Mouse (Mus musculus) neural tube, embryonic 12.5 days (tissue): ENCODE results near the gene Zkscan5. TPM values are rescaled to one million over a fixed set of nuclear protein-coding genes. Genes with fewer than 3 reads are reported as not detected.
A peak's percentile ranks its signal among the peaks of the same experiment; 100 is the strongest.
"Not testable (repeated sequence)": the region's sequence is repeated elsewhere in the genome, so short reads cannot be mapped to it uniquely, and the experiment has no call there.

Experiments used
- ATAC-seq: fragments of 200-750 bp; cut with Nextera tagmentation; 2 replicates; pipeline ENCODE4 v1.8.0; 2017; ENCODE audit warnings: low read depth, mild to moderate bottlenecking, moderate TSS enrichment, moderate library complexity; ENCODE audit not compliant: low FRiP score
- H3K27ac ChIP-seq: fragments of 300-500 bp; sonication (generic); 2 replicates; pipeline ENCODE4 v1.5.1; 2016
- H3K27me3 ChIP-seq: fragments of 300-500 bp; sonication (generic); replicated peaks from 2 replicates; pipeline ENCODE4 v1.6.1; 2016; ENCODE audit warnings: mild to moderate bottlenecking
- H3K36me3 ChIP-seq: fragments of 300-500 bp; sonication (generic); 2 replicates; pipeline ENCODE4 v1.6.1; 2016; ENCODE audit warnings: mild to moderate bottlenecking
- H3K4me1 ChIP-seq: fragments of 300-500 bp; sonication (generic); 2 replicates; pipeline ENCODE4 v1.6.1; 2016
- H3K4me2 ChIP-seq: fragments of 300-500 bp; sonication (generic); replicated peaks from 2 replicates; pipeline ENCODE4 v1.6.1; 2016; ENCODE audit warnings: mild to moderate bottlenecking
- H3K4me3 ChIP-seq: fragments of 300-500 bp; sonication (generic); 2 replicates; pipeline ENCODE4 v1.5.1; 2016
- H3K9ac ChIP-seq: fragments of 300-500 bp; sonication (generic); 2 replicates; pipeline ENCODE4 v1.6.1; 2016; ENCODE audit warnings: mild to moderate bottlenecking
- H3K9me3 ChIP-seq: fragments of 300-500 bp; sonication (generic); 2 replicates; pipeline ENCODE4 v1.6.1; 2016; ENCODE audit warnings: mild to moderate bottlenecking
- WGBS: fragments of 180-500 bp; shearing (Covaris S2); methylation state at CpG from one replicate; pipeline ENCODE4 v1.1.7; 2016; 5-methylcytosine and 5-hydroxymethylcytosine counted together
- polyA plus RNA-seq: library from polyadenylated mRNA; unstranded; fragments of >200 nt; fragmentation: Nextera tagmentation; extraction: Ambion mirVana; gene quantifications from 2 replicates; pipeline ENCODE4 v1.2.1, GENCODE M21; 2016

Zkscan5 gene
- polyA plus RNA-seq, 1 experiment from 2014 or later: 19.2 TPM

GRCm38 (mm10) chr5:145191962-145192361 lies 12.4 kb upstream of the Zkscan5 start, which contains the start of gene Atp5j2:
Atp5j2 (minus strand) TSS chr5:145192062.
- H3K27me3 ChIP-seq: no peaks in the 10 kb centered on the region
- WGBS: 88% methylated on average over 2 of the region's 2 CpGs
- peaks cover 16% of the 10 kb centered on the region for H3K4me1 ChIP-seq
- H3K27ac ChIP-seq: peak within 1 kb of the TSS; percentile 76
- peak within 1 kb of the TSS; percentile 85 for H3K4me2 ChIP-seq
- peak within 1 kb of the TSS; percentile 86 for H3K4me3 ChIP-seq
- H3K9ac ChIP-seq: peak within 1 kb of the TSS; percentile 92
- no peaks in the 10 kb centered on the region for H3K9me3 ChIP-seq
- no peak for ATAC-seq
- H3K36me3 ChIP-seq: peaks cover 34% of the 10 kb centered on the region

GRCm38 (mm10) chr5:145200387-145200786 lies 4.0 kb upstream of the Zkscan5 start:
- Histone ChIP-seq H3K9me3 (no peaks in the 10 kb centered on the region), H3K36me3 (peaks cover 14% of the 10 kb centered on the region), H3K9ac (no peak overlapping the region), H3K27me3 (no peaks in the 10 kb centered on the region), H3K4me3 (0 out of 2 replicates have a peak overlapping the region, but pooled peaks have one; percentile 11), H3K4me2 (peak overlapping the region; percentile 99), H3K4me1 (peaks cover 16% of the 10 kb centered on the region), H3K27ac (no peak overlapping the region)
- no peak for ATAC-seq
- 79% methylated on average over 7 of the region's 7 CpGs for WGBS

- 2% methylated on average over 37 of the region's 37 CpGs for WGBS
- Histone ChIP-seq H3K27ac (no peak within 1 kb of the TSS), H3K9ac (peak within 1 kb of the TSS; percentile 79), H3K4me3 (peak within 1 kb of the TSS; percentile 74), H3K4me1 (peaks cover 20% of the 10 kb centered on the region), H3K27me3 (no peaks in the 10 kb centered on the region), H3K4me2 (peak within 1 kb of the TSS; percentile 99), H3K36me3 (peaks cover 7% of the 10 kb centered on the region; the same call in 1 of the 2 replicates), H3K9me3 (no peaks in the 10 kb centered on the region)
- peak; percentile 11; the same call in 1 of the 2 replicates for ATAC-seq
These were observed 2.9 kb upstream of the Zkscan5 start, which contains the start of gene Zkscan14 for GRCm38 (mm10) chr5:145201321-145201991. Zkscan14 (minus strand) TSS chr5:145201868.

- ATAC-seq: no peak
- 55% methylated on average over 3 of the region's 3 CpGs for WGBS
These were observed 1.9 kb upstream of the Zkscan5 start for GRCm38 (mm10) chr5:145202446-145202845.

GRCm38 (mm10) chr5:145205041-145205440 lies 679 bp downstream of the Zkscan5 start:
- ATAC-seq: no peak
- H3K9me3 ChIP-seq: no peaks in the 10 kb centered on the region
- peak overlapping the region; percentile 62 for H3K4me2 ChIP-seq
- H3K27ac ChIP-seq: no peak overlapping the region
- peaks cover 14% of the 10 kb centered on the region for H3K36me3 ChIP-seq
- no peaks in the 10 kb centered on the region for H3K27me3 ChIP-seq
- H3K9ac ChIP-seq: peak overlapping the region; percentile 29; the same call in 1 of the 2 replicates
- WGBS: 24% methylated on average over 9 of the region's 9 CpGs
- H3K4me1 ChIP-seq: peaks cover 20% of the 10 kb centered on the region
- peak overlapping the region; percentile 55 for H3K4me3 ChIP-seq

More at GRCm38 (mm10) chr5:145202446-145202845, 1.9 kb upstream of the Zkscan5 start:
- Histone ChIP-seq H3K9me3 (no peaks in the 10 kb centered on the region), H3K9ac (no peak overlapping the region), H3K27ac (no peak overlapping the region), H3K4me2 (no peak overlapping the region), H3K27me3 (no peaks in the 10 kb centered on the region), H3K4me3 (no peak overlapping the region), H3K36me3 (peaks cover 8% of the 10 kb centered on the region), H3K4me1 (peaks cover 20% of the 10 kb centered on the region)

- peaks cover 35% of the 10 kb centered on the region for H3K36me3 ChIP-seq
- peaks cover 9% of the 10 kb centered on the region for H3K4me1 ChIP-seq
- H3K27me3 ChIP-seq: no peaks in the 10 kb centered on the region
- H3K9me3 ChIP-seq: no peaks in the 10 kb centered on the region
- H3K4me3 ChIP-seq: no peak overlapping the region
- no peak overlapping the region for H3K9ac ChIP-seq
- WGBS: 96% methylated on average over 6 of the region's 6 CpGs
- no peak for ATAC-seq
- no peak overlapping the region for H3K4me2 ChIP-seq
- no peak overlapping the region for H3K27ac ChIP-seq
These were observed 3.0 kb downstream of the Zkscan5 start for GRCm38 (mm10) chr5:145207385-145207784.

GRCm38 (mm10) chr5:145207954-145208353 lies 3.6 kb downstream of the Zkscan5 start:
- Histone ChIP-seq H3K27ac (no peak overlapping the region), H3K4me1 (peaks cover 9% of the 10 kb centered on the region), H3K9me3 (no peaks in the 10 kb centered on the region), H3K36me3 (peaks cover 40% of the 10 kb centered on the region), H3K4me2 (no peak overlapping the region), H3K27me3 (no peaks in the 10 kb centered on the region), H3K4me3 (no peak overlapping the region), H3K9ac (no peak overlapping the region)
- no peak for ATAC-seq
- WGBS: 89% methylated on average over 6 of the region's 6 CpGs

- ATAC-seq, H3K4me3 ChIP-seq, H3K4me1 ChIP-seq, H3K27ac ChIP-seq, H3K9ac ChIP-seq, H3K4me2 ChIP-seq, H3K27me3 ChIP-seq, H3K9me3 ChIP-seq: not testable (repeated sequence)
- 45% methylated on average over 11 of the region's 11 CpGs for WGBS
- H3K36me3 ChIP-seq: peaks cover 44% of the 10 kb centered on the region
These were observed 4.0 kb downstream of the Zkscan5 start for GRCm38 (mm10) chr5:145208391-145208790.

GRCm38 (mm10) chr5:145211340-145211739 lies 7.0 kb downstream of the Zkscan5 start:
- Histone ChIP-seq H3K27ac (no peak overlapping the region), H3K36me3 (peaks cover 60% of the 10 kb centered on the region), H3K9ac (no peak overlapping the region), H3K27me3 (no peaks in the 10 kb centered on the region), H3K4me3 (no peak overlapping the region), H3K9me3 (no peaks in the 10 kb centered on the region), H3K4me1 (no peaks in the 10 kb centered on the region), H3K4me2 (no peak overlapping the region)
- WGBS: 93% methylated on average over 4 of the region's 4 CpGs
- no peak for ATAC-seq

GRCm38 (mm10) chr5:145212216-145212615 lies 7.9 kb downstream of the Zkscan5 start:
- 96% methylated on average over 4 of the region's 4 CpGs for WGBS
- no peaks in the 10 kb centered on the region for H3K4me1 ChIP-seq
- no peaks in the 10 kb centered on the region for H3K27me3 ChIP-seq
- H3K4me3 ChIP-seq: no peak overlapping the region
- H3K9me3 ChIP-seq: no peaks in the 10 kb centered on the region
- H3K4me2 ChIP-seq: no peak overlapping the region
- peaks cover 60% of the 10 kb centered on the region for H3K36me3 ChIP-seq
- ATAC-seq: no peak
- no peak overlapping the region for H3K9ac ChIP-seq
- H3K27ac ChIP-seq: no peak overlapping the region

GRCm38 (mm10) chr5:145213505-145213904 lies 9.1 kb downstream of the Zkscan5 start:
- ATAC-seq: no peak
- 93% methylated on average over 3 of the region's 3 CpGs for WGBS
- Histone ChIP-seq H3K4me3 (no peak overlapping the region), H3K4me1 (no peaks in the 10 kb centered on the region), H3K9me3 (no peaks in the 10 kb centered on the region), H3K27ac (no peak overlapping the region), H3K27me3 (no peaks in the 10 kb centered on the region), H3K36me3 (peaks cover 61% of the 10 kb centered on the region), H3K4me2 (no peak overlapping the region), H3K9ac (no peak overlapping the region)

- Histone ChIP-seq H3K4me1 (no peaks in the 10 kb centered on the region), H3K9ac (no peak overlapping the region), H3K9me3 (no peaks in the 10 kb centered on the region), H3K4me3 (no peak overlapping the region), H3K36me3 (peaks cover 66% of the 10 kb centered on the region), H3K27me3 (no peaks in the 10 kb centered on the region), H3K4me2 (no peak overlapping the region), H3K27ac (no peak overlapping the region)
- 68% methylated on average over 4 of the region's 4 CpGs for WGBS
- no peak for ATAC-seq
These were observed 10.3 kb downstream of the Zkscan5 start for GRCm38 (mm10) chr5:145214679-145215078.

- 91% methylated on average over 6 of the region's 6 CpGs for WGBS
- Histone ChIP-seq H3K9ac (no peak overlapping the region), H3K4me1 (no peaks in the 10 kb centered on the region), H3K27ac (no peak overlapping the region), H3K27me3 (no peaks in the 10 kb centered on the region), H3K9me3 (no peaks in the 10 kb centered on the region), H3K4me3 (no peak overlapping the region), H3K4me2 (no peak overlapping the region), H3K36me3 (peaks cover 62% of the 10 kb centered on the region)
- no peak for ATAC-seq
These were observed 13.4 kb downstream of the Zkscan5 start for GRCm38 (mm10) chr5:145217746-145218145.
